Mouse (Mus musculus): ENCODE data around the gene Klrb1a. TPM values are rescaled to one million over a fixed set of nuclear protein-coding genes. Genes with fewer than 3 reads are reported as not detected.

Klrb1a gene
- polyA plus RNA-seq, 1 experiment from 2014 or later = not detected

Other genes with a start within 250 kb of the Klrb1a start
- gene Tex52, start 248.1 kb downstream of the Klrb1a start, polyA plus RNA-seq (2014; fragmentation: Nextera tagmentation; extraction: Ambion mirVana) = 0.21 and 0.42 TPM in 2 replicates
- gene Gm44596, start 248.0 kb downstream of the Klrb1a start, polyA plus RNA-seq (2014; fragmentation: Nextera tagmentation; extraction: Ambion mirVana) = not detected in 2 replicates
- 1.9 TPM in 2 replicates for gene Nrip2, start 224.2 kb downstream of the Klrb1a start, polyA plus RNA-seq (2014; fragmentation: Nextera tagmentation; extraction: Ambion mirVana)
- 25.8 and 26.3 TPM in 2 replicates for gene Itfg2, start 198.6 kb downstream of the Klrb1a start, polyA plus RNA-seq (2014; fragmentation: Nextera tagmentation; extraction: Ambion mirVana)
- 270 and 303 TPM in 2 replicates for gene Fkbp4, start 184.9 kb downstream of the Klrb1a start, polyA plus RNA-seq (2014; fragmentation: Nextera tagmentation; extraction: Ambion mirVana)
- gene Pzp, start 96.8 kb downstream of the Klrb1a start, polyA plus RNA-seq (2014; fragmentation: Nextera tagmentation; extraction: Ambion mirVana) = 0.24 and 1.1 TPM in 2 replicates
- gene A2ml1, start 41.9 kb downstream of the Klrb1a start, polyA plus RNA-seq (2014; fragmentation: Nextera tagmentation; extraction: Ambion mirVana) = 0.32 TPM in 1 of 2 replicates, not detected in the other
- gene Clec2h, start 38.9 kb upstream of the Klrb1a start, polyA plus RNA-seq (2014; fragmentation: Nextera tagmentation; extraction: Ambion mirVana) = not detected in 2 replicates
- gene Klrb1, start 99.5 kb upstream of the Klrb1a start, polyA plus RNA-seq (2014; fragmentation: Nextera tagmentation; extraction: Ambion mirVana) = not detected in 2 replicates
- not detected in 2 replicates for gene Klrb1c, start 165.7 kb upstream of the Klrb1a start, polyA plus RNA-seq (2014; fragmentation: Nextera tagmentation; extraction: Ambion mirVana)
- gene Gm44511, start 202.8 kb upstream of the Klrb1a start, polyA plus RNA-seq (2014; fragmentation: Nextera tagmentation; extraction: Ambion mirVana) = not detected in 2 replicates
- not detected in 2 replicates for gene Klrb1b, start 202.8 kb upstream of the Klrb1a start, polyA plus RNA-seq (2014; fragmentation: Nextera tagmentation; extraction: Ambion mirVana)

Measured in heart, embryonic 11.5 days (tissue).